Mouse (Mus musculus) forebrain, embryonic 13.5 days (tissue): ENCODE results near the gene Ppp1r12c. TPM values are rescaled to one million over a fixed set of nuclear protein-coding genes. Genes with fewer than 3 reads are reported as not detected.

Experiments used
- ATAC-seq: fragments of 200-750 bp; cut with Nextera tagmentation; 2 replicates; pipeline ENCODE4 v1.8.0; 2017
- H3K27ac ChIP-seq: fragments of 300-500 bp; sonication (generic); 2 replicates; pipeline ENCODE4 v1.5.1; 2015; ENCODE audit warnings: inconsistent platforms, mild to moderate bottlenecking, moderate library complexity
- H3K27me3 ChIP-seq: fragments of 300-500 bp; sonication (generic); 2 replicates; pipeline ENCODE4 v1.6.1; 2015; ENCODE audit warnings: mild to moderate bottlenecking, inconsistent platforms
- H3K36me3 ChIP-seq: fragments of 300-500 bp; sonication (generic); 2 replicates; pipeline ENCODE4 v1.6.1; 2015; ENCODE audit warnings: mild to moderate bottlenecking, inconsistent platforms; ENCODE audit not compliant: poor library complexity, severe bottlenecking
- H3K4me1 ChIP-seq: fragments of 300-500 bp; sonication (generic); 2 replicates; pipeline ENCODE4 v1.6.1; 2015; ENCODE audit warnings: inconsistent platforms
- H3K4me2 ChIP-seq: fragments of 300-500 bp; sonication (generic); 2 replicates; pipeline ENCODE4 v1.6.1; 2015; ENCODE audit warnings: inconsistent platforms, mild to moderate bottlenecking, moderate library complexity
- H3K4me3 ChIP-seq: fragments of 300-500 bp; sonication (generic); 2 replicates; pipeline ENCODE4 v1.5.1; 2015; ENCODE audit warnings: mild to moderate bottlenecking, inconsistent platforms
- H3K9ac ChIP-seq: fragments of 300-500 bp; sonication (generic); 2 replicates; pipeline ENCODE4 v1.6.1; 2015; ENCODE audit warnings: mild to moderate bottlenecking, inconsistent platforms
- H3K9me3 ChIP-seq: fragments of 300-500 bp; sonication (generic); replicated peaks from 2 replicates; pipeline ENCODE4 v1.6.1; 2016; ENCODE audit warnings: inconsistent platforms
- WGBS: fragments of 180-500 bp; shearing (Covaris S2); methylation state at CpG from one replicate; pipeline ENCODE4 v1.1.7; 2015; 5-methylcytosine and 5-hydroxymethylcytosine counted together
- polyA plus RNA-seq: library from polyadenylated mRNA; unstranded; fragments of >200 nt; fragmentation: Nextera tagmentation; extraction: Ambion mirVana; gene quantifications from 2 replicates; pipeline ENCODE4 v1.2.1, GENCODE M21; 2015

Gene Ppp1r12c
- polyA plus RNA-seq, 1 experiment from 2014 or later: 33.8 TPM

- Histone ChIP-seq H3K9ac (no peak overlapping the region), H3K27ac (no peak overlapping the region), H3K27me3 (no peaks in the 10 kb centered on the region), H3K4me1 (peaks cover 25% of the 10 kb centered on the region), H3K36me3 (no peaks in the 10 kb centered on the region), H3K4me2 (no peak overlapping the region), H3K9me3 (no peaks in the 10 kb centered on the region), H3K4me3 (no peak overlapping the region)
- ATAC-seq: no peak
- 45% methylated on average over 6 of the region's 6 CpGs for WGBS
Measured at GRCm38 (mm10) chr7:4513829-4514712, 12.6 kb upstream of the Ppp1r12c start.

- Histone ChIP-seq H3K4me3 (no peak overlapping the region), H3K4me2 (no peak overlapping the region), H3K9ac (no peak overlapping the region), H3K27ac (no peak overlapping the region), H3K36me3 (no peaks in the 10 kb centered on the region), H3K27me3 (no peaks in the 10 kb centered on the region), H3K9me3 (no peaks in the 10 kb centered on the region), H3K4me1 (peaks cover 25% of the 10 kb centered on the region)
- no peak for ATAC-seq
- 38% methylated on average over 13 of the region's 13 CpGs for WGBS
Measured at GRCm38 (mm10) chr7:4513236-4513635, 11.8 kb upstream of the Ppp1r12c start.

- WGBS: 84% methylated on average over 8 of the region's 8 CpGs
- no peak overlapping the region for H3K4me3 ChIP-seq
- H3K27ac ChIP-seq: no peak overlapping the region
- no peak overlapping the region for H3K4me2 ChIP-seq
- no peaks in the 10 kb centered on the region for H3K36me3 ChIP-seq
- no peaks in the 10 kb centered on the region for H3K27me3 ChIP-seq
- H3K4me1 ChIP-seq: peaks cover 25% of the 10 kb centered on the region
- H3K9me3 ChIP-seq: no peaks in the 10 kb centered on the region
- H3K9ac ChIP-seq: no peak overlapping the region
- no peak for ATAC-seq
Measured at GRCm38 (mm10) chr7:4511489-4512224, 10.2 kb upstream of the Ppp1r12c start.

- Histone ChIP-seq H3K4me3 (no peak overlapping the region), H3K4me2 (peak overlapping the region; percentile 19; the same call in 1 of the 2 replicates), H3K27me3 (no peaks in the 10 kb centered on the region), H3K36me3 (no peaks in the 10 kb centered on the region), H3K9me3 (no peaks in the 10 kb centered on the region), H3K27ac (no peak overlapping the region; the same call in 1 of the 2 replicates), H3K4me1 (peaks cover 16% of the 10 kb centered on the region; the same call in 1 of the 2 replicates), H3K9ac (peak overlapping the region; percentile 30; the same call in 1 of the 2 replicates)
- WGBS: 14% methylated on average over 24 of the region's 24 CpGs
- ATAC-seq: peak; percentile 87
Measured at GRCm38 (mm10) chr7:4509863-4510608, 8.6 kb upstream of the Ppp1r12c start.

- WGBS: 94% methylated on average over 8 of the region's 8 CpGs
- no peaks in the 10 kb centered on the region for H3K9me3 ChIP-seq
- H3K4me1 ChIP-seq: peaks cover 9% of the 10 kb centered on the region; the same call in 1 of the 2 replicates
- H3K4me3 ChIP-seq: no peak overlapping the region
- H3K27me3 ChIP-seq: no peaks in the 10 kb centered on the region
- ATAC-seq: no peak
- no peak overlapping the region for H3K4me2 ChIP-seq
- H3K36me3 ChIP-seq: no peaks in the 10 kb centered on the region
- no peak overlapping the region for H3K27ac ChIP-seq
- no peak overlapping the region for H3K9ac ChIP-seq
Measured at GRCm38 (mm10) chr7:4508739-4509116, 7.2 kb upstream of the Ppp1r12c start.

GRCm38 (mm10) chr7:4508062-4508738 lies 6.7 kb upstream of the Ppp1r12c start:
- H3K4me3 ChIP-seq: no peak overlapping the region
- ATAC-seq: no peak
- no peak overlapping the region for H3K27ac ChIP-seq
- H3K27me3 ChIP-seq: no peaks in the 10 kb centered on the region
- H3K4me2 ChIP-seq: no peak overlapping the region
- no peaks in the 10 kb centered on the region for H3K36me3 ChIP-seq
- H3K4me1 ChIP-seq: peaks cover 9% of the 10 kb centered on the region; the same call in 1 of the 2 replicates
- H3K9ac ChIP-seq: no peak overlapping the region
- H3K9me3 ChIP-seq: no peaks in the 10 kb centered on the region
- 71% methylated on average over 30 of the region's 32 CpGs for WGBS

- ATAC-seq: no peak
- 100% methylated on average over 2 of the region's 4 CpGs for WGBS
- Histone ChIP-seq H3K4me1 (peaks cover 12% of the 10 kb centered on the region; the same call in 1 of the 2 replicates), H3K9me3 (no peaks in the 10 kb centered on the region), H3K36me3 (no peaks in the 10 kb centered on the region), H3K9ac (no peak overlapping the region), H3K27ac (no peak overlapping the region), H3K4me2 (no peak overlapping the region), H3K4me3 (no peak overlapping the region), H3K27me3 (no peaks in the 10 kb centered on the region)
Measured at GRCm38 (mm10) chr7:4507220-4507619, 5.7 kb upstream of the Ppp1r12c start.

- peaks cover 16% of the 10 kb centered on the region for H3K4me1 ChIP-seq
- H3K9ac ChIP-seq: no peak overlapping the region
- H3K4me3 ChIP-seq: no peak overlapping the region
- no peaks in the 10 kb centered on the region for H3K36me3 ChIP-seq
- H3K4me2 ChIP-seq: no peak overlapping the region
- 72% methylated on average over 11 of the region's 11 CpGs for WGBS
- ATAC-seq: no peak
- no peaks in the 10 kb centered on the region for H3K27me3 ChIP-seq
- no peaks in the 10 kb centered on the region for H3K9me3 ChIP-seq
- H3K27ac ChIP-seq: no peak overlapping the region
Measured at GRCm38 (mm10) chr7:4504646-4505435, 3.4 kb upstream of the Ppp1r12c start.

- H3K9ac ChIP-seq: no peak overlapping the region
- no peak for ATAC-seq
Measured at GRCm38 (mm10) chr7:4503858-4504257, 2.4 kb upstream of the Ppp1r12c start.

GRCm38 (mm10) chr7:4503100-4503499 lies 1.6 kb upstream of the Ppp1r12c start:
- Histone ChIP-seq H3K27ac (no peak overlapping the region), H3K9me3 (no peaks in the 10 kb centered on the region), H3K9ac (no peak overlapping the region), H3K36me3 (0 out of 2 replicates have a peak, but pooled peaks cover 3% of the 10 kb centered on the region), H3K4me1 (peaks cover 30% of the 10 kb centered on the region), H3K4me2 (no peak overlapping the region), H3K4me3 (peak overlapping the region; percentile 77; the same call in 1 of the 2 replicates), H3K27me3 (no peaks in the 10 kb centered on the region)
- no peak for ATAC-seq
- 82% methylated on average over 4 of the region's 4 CpGs for WGBS

More at GRCm38 (mm10) chr7:4503858-4504257, 2.4 kb upstream of the Ppp1r12c start:
- 89% methylated on average over 5 of the region's 5 CpGs for WGBS
- Histone ChIP-seq H3K27ac (no peak overlapping the region), H3K27me3 (no peaks in the 10 kb centered on the region), H3K9me3 (no peaks in the 10 kb centered on the region), H3K36me3 (0 out of 2 replicates have a peak, but pooled peaks cover 3% of the 10 kb centered on the region), H3K4me2 (no peak overlapping the region), H3K4me1 (peaks cover 22% of the 10 kb centered on the region), H3K4me3 (no peak overlapping the region)
